Mouse (Mus musculus): ENCODE results near the gene Pdxp.
A peak's percentile ranks its signal among the peaks of the same experiment; 100 is the strongest.

GRCm38 (mm10) chr15:78956351-78956750 is 42.6 kb downstream of the Pdxp start:
- TF ChIP-seq CTCF (IDR thresholded peaks at IDR 0.05; ENCODE audit: low read depth), result peak; percentile 71
- TF ChIP-seq EP300 (optimal IDR thresholded peaks at IDR 0.05), result no peak
